Mouse (Mus musculus): ENCODE results near the gene Cebpe. TPM values are rescaled to one million over a fixed set of nuclear protein-coding genes. Genes with fewer than 3 reads are reported as not detected.

The Cebpe gene
- polyA plus RNA-seq (2012; rRNA removed) = 2.2 and 2.5 TPM in 2 replicates

DNA sequence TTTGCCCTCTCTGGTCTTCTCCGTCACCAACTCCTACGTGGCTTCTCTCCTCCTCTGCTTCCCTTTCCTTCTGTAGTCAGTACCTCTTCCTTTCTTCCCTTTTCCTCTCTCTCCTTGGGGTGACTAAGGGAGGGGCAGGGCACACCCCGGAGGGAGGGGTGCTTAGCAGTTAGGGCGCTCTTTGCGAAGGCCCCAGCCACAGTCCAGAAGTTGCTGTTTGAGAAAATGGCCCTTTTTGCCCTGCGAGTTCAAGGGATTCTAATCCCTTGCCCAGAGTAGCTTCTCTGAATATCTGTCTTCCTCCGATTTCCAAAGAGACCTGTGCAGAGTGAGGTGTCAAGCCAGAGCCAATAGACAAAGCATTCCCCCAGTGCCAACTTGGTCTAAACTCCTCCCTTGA lies at the start of gene Cebpe:
TSS of gene Cebpe (minus strand) at position 101 of the 400 bp plus-strand sequence.

GRCm38 (mm10) chr14:54698733-54699132 lies 13.2 kb downstream of the Cebpe start, which contains the start of gene Gm29776:
TSS of gene Gm29776 (minus strand) at chr14:54698833.

DNA sequence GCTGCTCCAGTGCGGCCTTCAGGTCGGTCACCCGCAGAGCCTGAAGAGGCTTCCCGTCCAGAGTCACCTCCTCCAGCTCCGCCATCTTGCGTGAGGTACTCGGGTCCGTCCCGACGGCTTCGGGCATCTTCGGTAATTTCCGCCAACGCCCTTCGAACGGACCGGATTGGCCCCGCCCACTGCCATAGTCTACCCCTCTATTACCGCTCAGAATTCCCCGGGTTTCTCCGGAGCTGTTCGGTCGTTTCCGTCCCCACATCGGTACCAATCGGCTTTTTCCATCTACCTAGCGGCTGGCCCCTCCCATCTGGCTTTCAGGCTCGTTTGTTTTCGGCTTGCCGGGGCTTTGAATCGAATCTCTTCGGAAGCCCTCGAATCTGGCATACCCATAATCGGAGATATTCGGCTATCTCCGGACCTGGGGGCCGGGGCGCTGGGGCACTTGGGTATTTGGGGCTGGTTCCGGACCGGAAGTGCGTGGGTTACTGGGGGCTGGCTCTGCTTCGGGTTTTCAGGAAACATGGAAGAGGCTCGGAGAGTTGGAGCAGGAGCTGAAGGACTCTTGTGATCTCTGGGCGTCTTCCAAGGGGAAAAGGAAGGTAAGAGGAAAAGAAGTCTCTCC lies 25.3 kb downstream of the Cebpe start, which contains the start of gene Acin1:
TSS of gene Acin1 (minus strand) at position 410 of the 622 bp plus-strand sequence.

DNA sequence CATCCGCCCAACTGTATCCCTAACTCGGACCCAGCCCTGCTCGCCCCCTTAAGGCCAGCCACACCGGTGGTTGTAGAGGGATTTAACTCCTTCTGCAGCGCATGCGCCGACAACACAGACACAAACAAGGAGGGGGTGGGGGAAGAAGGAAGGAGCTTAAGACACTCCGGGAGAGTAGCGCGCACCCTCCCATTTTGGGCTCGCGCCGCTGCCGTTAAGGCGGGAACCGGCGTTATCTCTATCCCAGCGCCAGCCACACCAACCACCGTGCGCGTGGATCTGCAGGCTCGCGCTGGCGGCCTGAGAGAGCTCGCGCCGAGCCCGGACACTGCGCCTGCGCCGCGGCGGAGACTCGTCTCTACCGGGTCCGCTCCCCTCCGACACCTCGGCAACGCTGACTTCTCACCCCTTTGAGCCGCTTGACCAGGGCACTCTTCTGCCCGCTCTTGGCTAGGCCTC lies 25.9 kb downstream of the Cebpe start, which contains the start of gene 1700123O20Rik:
TSS of gene 1700123O20Rik (plus strand) at position 154 of the 459 bp plus-strand sequence.

Other genes starting within 250 kb of the Cebpe start
- 183 and 195 TPM in 2 replicates for gene Lrp10, start 248.0 kb downstream of the Cebpe start, polyA plus RNA-seq (2012; rRNA removed)
- gene Rem2, start 236.1 kb downstream of the Cebpe start, polyA plus RNA-seq (2012; rRNA removed) = 5.3 and 7.4 TPM in 2 replicates
- gene Prmt5, start 194.6 kb downstream of the Cebpe start, polyA plus RNA-seq (2012; rRNA removed) = 26.2 and 38.4 TPM in 2 replicates
- gene Haus4, start 157.6 kb downstream of the Cebpe start, polyA plus RNA-seq (2012; rRNA removed) = 18.1 and 26.5 TPM in 2 replicates
- 36.7 and 50.0 TPM in 2 replicates for gene Ajuba, start 134.6 kb downstream of the Cebpe start, polyA plus RNA-seq (2012; rRNA removed)
- 6.8 and 9.0 TPM in 2 replicates for gene 4931414P19Rik, start 106.2 kb downstream of the Cebpe start, polyA plus RNA-seq (2012; rRNA removed)
- 210 and 317 TPM in 2 replicates for gene Psmb5, start 94.2 kb downstream of the Cebpe start, polyA plus RNA-seq (2012; rRNA removed)
- 0.20 and 0.33 TPM in 2 replicates for gene Psmb11, start 90.7 kb downstream of the Cebpe start, polyA plus RNA-seq (2012; rRNA removed)
- gene Gm17606, start 71.2 kb downstream of the Cebpe start, polyA plus RNA-seq (2012; rRNA removed) = not detected in 2 replicates
- 16.8 and 16.9 TPM in 2 replicates for gene Cdh24, start 70.8 kb downstream of the Cebpe start, polyA plus RNA-seq (2012; rRNA removed)
- gene 1700123O20Rik, start 26.0 kb downstream of the Cebpe start, polyA plus RNA-seq (2012; rRNA removed) = 72.7 and 96.5 TPM in 2 replicates
- 165 and 172 TPM in 2 replicates for gene Acin1, start 25.2 kb downstream of the Cebpe start, polyA plus RNA-seq (2012; rRNA removed)
- gene Gm29776, start 13.3 kb downstream of the Cebpe start, polyA plus RNA-seq (2012; rRNA removed) = 0.26 and 0.71 TPM in 2 replicates
- gene Slc7a8, start 69.8 kb upstream of the Cebpe start, polyA plus RNA-seq (2012; rRNA removed) = 70.9 and 104 TPM in 2 replicates
- gene Rnf212b, start 102.0 kb upstream of the Cebpe start, polyA plus RNA-seq (2012; rRNA removed) = 0.19 and 0.30 TPM in 2 replicates
- gene Homez, start 158.8 kb upstream of the Cebpe start, polyA plus RNA-seq (2012; rRNA removed) = 6.3 and 8.0 TPM in 2 replicates
- 34.3 and 54.4 TPM in 2 replicates for gene Ppp1r3e, start 165.4 kb upstream of the Cebpe start, polyA plus RNA-seq (2012; rRNA removed)
- 48.5 and 61.4 TPM in 2 replicates for gene Bcl2l2, start 171.2 kb upstream of the Cebpe start, polyA plus RNA-seq (2012; rRNA removed)
- gene Gm20521, start 171.3 kb upstream of the Cebpe start, polyA plus RNA-seq (2012; rRNA removed) = 14.1 and 17.9 TPM in 2 replicates
- 120 and 167 TPM in 2 replicates for gene Pabpn1, start 180.3 kb upstream of the Cebpe start, polyA plus RNA-seq (2012; rRNA removed)
- 262 and 375 TPM in 2 replicates for gene Slc22a17, start 201.0 kb upstream of the Cebpe start, polyA plus RNA-seq (2012; rRNA removed)
- gene Efs, start 214.0 kb upstream of the Cebpe start, polyA plus RNA-seq (2012; rRNA removed) = 66.5 and 92.1 TPM in 2 replicates
- 0.97 and 1.7 TPM in 2 replicates for gene Il25, start 220.5 kb upstream of the Cebpe start, polyA plus RNA-seq (2012; rRNA removed)
- gene Cmtm5, start 224.1 kb upstream of the Cebpe start, polyA plus RNA-seq (2012; rRNA removed) = 2.8 and 5.0 TPM in 2 replicates

Measured in ovary, adult 2 months (tissue).